Mouse (Mus musculus) heart, adult 9 months (tissue): ENCODE measurements around the gene Tnfrsf8.
"Not testable (repeated sequence)": the region's sequence is repeated elsewhere in the genome, so short reads cannot be mapped to it uniquely, and the experiment has no call there.

Source experiments
- DNase-seq, 2 experiments: peaks; one replicate each; pipeline ENCODE4 v3.0.0; 2022; ENCODE audit warnings: low spot score in 2 of 2

Tnfrsf8 gene

DNA sequence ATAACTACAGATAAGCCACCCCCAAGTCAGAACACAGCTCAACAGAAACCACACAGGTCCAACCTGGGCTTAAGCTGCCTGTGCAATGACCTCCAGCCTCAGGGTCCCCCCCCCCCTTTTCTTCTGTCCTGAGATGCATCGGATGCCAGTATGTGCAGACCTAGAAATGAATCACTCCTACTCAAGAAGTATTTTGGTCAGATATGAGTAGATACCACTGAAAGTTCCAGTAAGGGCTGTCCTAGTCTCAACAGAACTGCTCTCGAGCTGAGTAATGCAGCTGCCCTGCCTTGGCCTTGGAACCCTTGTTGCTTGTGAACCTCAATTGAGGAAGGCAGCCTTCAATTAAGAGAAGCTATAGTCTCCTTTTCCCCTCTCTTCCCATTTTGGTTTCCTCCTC is 4.1 kb downstream of the Tnfrsf8 start:
- no peak for DNase-seq

DNA sequence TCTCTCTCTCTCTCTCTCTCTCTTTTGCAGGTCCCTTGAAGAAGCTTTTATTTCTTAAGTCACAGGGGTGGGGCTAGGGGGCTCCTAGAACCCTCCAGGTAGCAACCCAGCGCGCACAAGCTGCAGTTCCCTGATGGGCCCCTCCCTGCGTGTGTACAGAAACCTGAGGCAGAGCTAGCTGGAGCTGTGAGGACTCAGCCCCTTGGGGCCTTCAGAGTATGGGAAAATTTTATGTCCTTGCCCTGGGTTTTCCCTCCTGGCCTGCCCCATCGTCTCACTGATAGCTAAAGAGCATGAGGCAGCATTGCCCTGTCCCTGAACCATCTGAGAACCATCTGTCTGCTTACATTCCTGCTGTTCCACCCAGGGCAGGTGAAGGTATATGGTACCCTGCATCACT is 8.5 kb downstream of the Tnfrsf8 start:
- no peak for DNase-seq

DNA sequence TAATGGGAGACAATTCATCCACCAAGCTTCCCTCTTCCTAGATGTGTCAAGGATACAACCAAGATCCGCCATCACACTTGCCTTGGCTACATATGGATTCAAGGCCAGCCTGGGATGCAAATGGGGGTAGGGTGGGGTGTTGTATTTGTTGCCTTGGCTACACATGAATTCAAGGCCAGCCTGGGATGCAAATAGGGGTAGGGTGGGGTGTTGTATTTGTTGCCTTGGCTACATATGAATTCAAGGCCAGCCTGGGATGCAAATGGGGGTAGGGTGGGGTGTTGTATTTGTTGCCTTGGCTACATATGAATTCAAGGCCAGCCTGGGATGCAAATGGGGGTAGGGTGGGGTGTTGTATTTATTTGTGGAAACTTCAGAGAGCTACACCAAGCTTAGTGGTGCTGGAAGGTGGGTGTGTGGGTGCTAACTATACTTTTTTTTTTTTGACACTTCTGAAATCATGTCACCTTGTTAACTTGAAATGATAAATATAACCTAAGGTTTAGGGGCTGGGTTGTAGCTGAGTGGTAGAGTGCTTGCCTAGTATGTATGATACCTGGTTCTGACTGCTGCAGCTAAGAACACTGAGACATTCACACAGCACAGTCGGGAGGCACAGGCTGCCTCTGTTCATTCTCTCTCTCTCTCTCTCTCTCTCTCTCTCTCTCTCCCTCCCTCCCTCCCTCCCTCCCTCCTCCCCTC is 9.2 kb downstream of the Tnfrsf8 start:
- not testable (repeated sequence) for DNase-seq

DNA sequence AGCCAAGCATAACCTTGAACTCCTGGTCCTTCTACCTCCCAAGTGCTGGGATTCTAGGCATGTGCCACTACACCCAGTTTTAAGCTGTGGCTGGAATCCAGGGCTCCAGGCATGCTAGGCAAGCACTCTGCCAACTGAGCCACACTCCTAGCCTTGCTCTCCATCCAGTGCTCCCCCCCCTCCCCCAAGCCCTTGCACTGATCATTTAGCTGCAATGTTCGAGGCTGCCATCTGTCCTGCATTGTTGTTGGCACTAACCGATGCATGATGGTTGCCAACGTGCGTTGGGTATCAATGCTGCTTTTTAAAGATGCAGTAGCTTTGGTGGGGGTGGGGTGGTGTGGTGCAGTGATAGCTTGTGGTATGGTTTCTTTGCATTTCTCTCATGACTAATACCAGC is 10.9 kb downstream of the Tnfrsf8 start:
- no peak for DNase-seq

DNA sequence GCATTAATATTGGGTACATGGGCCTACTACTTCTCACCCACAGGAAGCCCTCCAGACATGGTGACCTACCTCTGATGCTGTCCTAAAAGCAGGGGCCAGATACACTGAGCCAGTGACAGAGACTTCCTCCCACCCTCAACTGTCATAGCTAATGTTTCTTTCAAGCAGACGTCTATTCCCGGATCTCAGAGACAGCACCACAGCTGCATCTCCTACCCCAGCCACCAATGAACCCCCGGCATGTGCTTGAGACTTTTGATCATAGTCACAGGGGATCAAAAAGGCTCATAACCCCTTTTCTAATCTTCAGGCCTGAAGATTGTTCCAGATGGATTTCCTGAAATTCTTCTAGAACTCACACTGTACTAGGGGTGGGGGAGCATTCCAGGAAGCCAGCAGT is 12.9 kb downstream of the Tnfrsf8 start:
- no peak for DNase-seq

GRCm38 (mm10) chr4:145300210-145300927 is 14.6 kb downstream of the Tnfrsf8 start:
- no peak for DNase-seq

- DNase-seq = no peak
Measured at GRCm38 (mm10) chr4:145299355-145299754, 15.6 kb downstream of the Tnfrsf8 start.

- no peak for DNase-seq
Measured at GRCm38 (mm10) chr4:145298846-145299245, 16.1 kb downstream of the Tnfrsf8 start.

- peak in 1 of 2 experiments; percentile 49 for DNase-seq
Measured at GRCm38 (mm10) chr4:145295589-145296300, 19.2 kb downstream of the Tnfrsf8 start.

GRCm38 (mm10) chr4:145294588-145294987 is 20.4 kb downstream of the Tnfrsf8 start:
- no peak for DNase-seq

DNA sequence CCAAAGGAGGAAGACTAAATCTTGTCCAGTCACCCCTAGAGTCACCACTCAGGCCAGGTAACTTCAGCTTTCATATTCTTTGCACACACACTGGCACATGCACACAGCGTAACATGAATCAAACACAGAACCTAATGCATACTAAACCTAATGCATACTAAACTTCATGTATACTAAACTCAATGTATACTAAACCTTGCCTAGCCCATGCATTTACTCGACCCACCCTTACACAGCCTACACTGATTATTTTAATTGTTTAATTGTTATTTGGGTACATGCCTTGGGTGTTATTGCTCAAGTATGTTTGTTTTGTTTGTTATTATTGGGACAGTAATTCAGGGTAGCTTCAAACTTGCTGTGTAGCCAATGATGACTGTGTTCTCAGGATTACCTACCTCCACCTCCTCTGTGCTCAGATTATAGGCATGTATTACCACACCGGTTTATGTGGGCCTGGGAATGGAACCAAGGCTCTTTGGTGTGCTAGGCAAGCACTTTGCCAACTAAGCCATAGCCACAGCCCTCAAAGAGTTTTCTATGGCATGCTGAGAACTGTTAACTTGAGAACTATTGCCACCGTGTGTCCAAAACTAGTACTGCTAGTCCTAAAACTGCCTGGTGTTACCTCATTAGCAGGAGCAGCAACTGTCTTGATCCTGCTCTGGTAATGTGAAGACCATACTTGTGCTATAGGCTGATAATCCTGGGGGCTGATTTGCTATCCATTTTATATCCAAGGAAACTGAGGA is 28.4 kb downstream of the Tnfrsf8 start:
- peak; percentile 50 to 82 for DNase-seq

DNA sequence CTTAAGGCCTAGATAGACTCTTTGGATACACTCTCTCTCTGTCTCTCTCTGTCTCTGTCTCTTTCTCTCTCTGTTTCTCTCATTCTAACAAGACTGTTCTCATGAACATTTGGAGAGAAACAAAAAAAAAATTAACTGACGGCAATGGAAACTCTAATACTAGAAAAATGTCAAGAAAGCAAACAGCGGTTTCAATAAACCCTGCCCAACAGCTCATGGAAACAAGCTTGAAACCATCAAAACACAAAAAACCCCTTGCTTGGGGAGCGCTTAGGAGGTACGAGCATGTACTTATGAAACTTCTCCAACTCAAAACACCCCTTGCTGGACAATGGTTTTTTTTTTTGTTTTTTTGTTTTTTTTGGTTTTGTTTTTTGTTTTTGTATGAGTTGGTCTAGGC is 30.3 kb downstream of the Tnfrsf8 start:
- no peak for DNase-seq

DNA sequence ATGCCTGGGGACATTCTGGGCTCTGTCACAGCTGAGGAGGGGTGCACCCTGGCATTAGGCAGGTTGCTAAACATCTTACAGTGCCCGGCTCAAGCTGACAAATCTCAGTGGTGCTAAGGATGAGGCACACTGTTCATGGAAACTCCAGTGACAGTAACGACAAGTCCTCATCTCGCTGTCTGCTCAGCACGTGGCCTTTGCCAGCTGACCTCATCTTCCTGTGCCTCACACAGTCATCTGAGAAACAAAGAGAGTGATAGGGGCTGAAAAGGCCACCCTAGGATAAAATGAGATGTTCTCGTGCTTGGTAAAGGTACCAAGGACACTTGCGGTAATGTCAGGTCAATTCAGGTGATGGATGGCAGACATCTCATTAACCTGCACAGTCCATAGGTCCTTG is 31.5 kb downstream of the Tnfrsf8 start:
- DNase-seq = no peak

DNA sequence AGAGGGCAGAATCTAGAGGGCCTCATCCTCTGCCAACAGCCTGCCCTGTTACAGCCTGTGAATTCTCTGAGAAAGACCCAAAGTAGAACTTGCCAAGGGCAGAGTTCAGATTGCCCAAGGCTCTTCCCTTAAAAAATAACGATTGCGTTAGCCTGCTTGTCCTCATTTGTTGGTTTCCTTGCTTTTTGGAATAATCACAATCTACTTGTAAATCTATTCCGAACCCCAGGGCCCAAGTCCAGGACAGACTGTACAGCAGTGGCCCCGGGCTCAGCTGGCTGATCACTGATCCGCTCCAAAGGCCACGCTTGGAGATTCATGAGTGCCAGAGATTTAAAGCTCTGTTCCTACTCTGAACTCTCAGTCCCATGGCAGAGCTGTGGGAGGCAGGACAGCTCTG is 34.0 kb downstream of the Tnfrsf8 start:
- DNase-seq = no peak

- peak; percentile 41 to 73 for DNase-seq
Measured at GRCm38 (mm10) chr4:145278724-145279370, 36.1 kb downstream of the Tnfrsf8 start.

GRCm38 (mm10) chr4:145278231-145278630 is 36.7 kb downstream of the Tnfrsf8 start:
- no peak for DNase-seq

- no peak for DNase-seq
Measured at GRCm38 (mm10) chr4:145276368-145277249, 38.4 kb downstream of the Tnfrsf8 start.

DNA sequence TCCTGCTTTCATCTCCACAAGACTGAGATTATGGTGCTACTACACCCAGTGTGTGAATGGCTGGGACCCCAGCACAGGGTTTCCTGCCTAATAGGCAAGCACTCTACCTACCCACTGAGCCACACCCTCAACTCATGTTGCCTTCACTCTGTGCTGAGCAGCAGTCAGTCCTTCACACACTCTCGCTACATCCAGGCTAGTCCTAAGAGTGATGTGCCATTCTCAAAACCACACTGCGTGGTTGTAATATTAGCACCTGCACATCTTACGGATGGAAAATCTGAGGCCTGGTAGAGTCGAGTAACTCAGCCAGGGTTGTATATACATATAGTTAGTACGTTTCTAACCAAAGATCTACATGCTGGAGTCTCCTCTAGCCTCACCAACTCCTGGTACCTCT is 40.1 kb downstream of the Tnfrsf8 start:
- DNase-seq = no peak

DNA sequence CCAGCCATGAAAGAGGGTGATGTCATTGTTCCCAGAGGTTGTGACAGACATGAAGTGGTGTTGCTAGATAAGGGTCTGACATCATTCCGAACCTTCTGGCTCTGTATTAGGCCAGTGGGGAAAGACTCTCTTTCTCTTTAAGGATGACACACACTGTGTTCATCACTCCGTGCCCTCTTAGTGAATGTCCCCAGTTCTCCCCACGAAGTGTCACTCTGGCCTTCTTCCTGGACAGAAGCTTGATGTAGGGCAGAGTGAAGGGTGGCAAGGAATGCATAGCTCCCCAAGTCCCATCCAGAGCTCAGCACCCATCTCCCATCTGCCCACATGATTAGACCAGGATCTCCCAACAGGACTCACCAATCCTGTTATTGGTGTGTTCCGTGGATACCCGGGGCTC is 41.0 kb downstream of the Tnfrsf8 start:
- DNase-seq = no peak

DNA sequence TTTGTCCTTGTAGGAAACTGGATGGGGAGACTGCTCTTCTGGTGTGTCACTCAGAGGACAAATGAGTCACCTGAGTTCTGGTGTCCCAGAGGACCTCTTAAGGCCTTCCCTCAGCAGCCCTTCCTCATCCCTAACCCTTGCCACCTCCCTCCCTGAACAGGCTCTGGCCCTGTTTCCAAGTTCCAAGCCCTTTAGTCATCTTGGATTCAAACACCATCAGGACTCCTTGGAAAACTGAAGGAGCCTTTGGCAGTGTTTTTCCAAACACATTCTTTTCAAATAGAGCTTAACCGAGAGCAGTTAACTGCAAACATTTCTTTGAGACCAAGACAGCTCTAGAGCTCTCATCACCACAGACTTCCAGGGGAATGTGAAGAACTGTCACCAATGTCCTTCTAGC is 42.2 kb downstream of the Tnfrsf8 start:
- DNase-seq = peak; percentile 70 to 72

GRCm38 (mm10) chr4:145271634-145272033 is 43.3 kb downstream of the Tnfrsf8 start:
- no peak for DNase-seq
